Mouse (Mus musculus): ENCODE measurements at regions not wholly inside any gene's neighbourhood (a gene's known extent, or its start where the extent isn't known, plus 50 kb on each side); places are given as distances from the start of the nearest gene placed in this dataset.

DNA sequence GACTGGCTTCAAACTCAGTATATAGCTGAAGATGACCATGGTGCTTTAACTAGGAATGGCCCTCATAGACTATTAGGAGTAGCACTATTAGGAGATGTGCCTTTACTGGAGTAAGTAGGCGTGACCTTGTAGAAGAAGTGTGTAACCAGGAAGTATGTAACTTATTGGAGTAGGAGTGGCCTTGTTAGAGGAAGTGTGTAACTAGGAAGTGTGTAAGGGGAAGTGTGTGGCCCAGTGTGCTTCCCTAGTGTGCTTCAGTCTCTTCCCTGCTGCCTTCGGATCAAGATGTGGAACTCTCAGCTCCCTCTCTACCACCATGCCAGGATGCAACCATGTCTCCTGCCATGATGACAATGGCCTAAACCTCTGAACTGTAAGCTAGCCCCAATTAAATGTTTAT, 151.0 kb upstream of the Zfp462 start:
- H3K27ac ChIP-seq (ENCODE audit: insufficient read depth, low read depth, low read length) = no peak overlapping the region
- no peak overlapping the region for H3K4me3 ChIP-seq (ENCODE audit: insufficient read depth, low read depth, low read length)
- H3K4me1 ChIP-seq (ENCODE audit: control insufficient read depth, insufficient read depth, low read length) = no peaks in the 10 kb centered on the region
- no peak for TF ChIP-seq POLR2A (IDR thresholded peaks at IDR 0.05; ENCODE audit: insufficient read depth, low read depth, low read length)
- no peak for TF ChIP-seq CTCF (IDR thresholded peaks at IDR 0.05; ENCODE audit: insufficient read depth, low read depth, low read length)
- WGBS = 99% methylated on average over 2 of the region's 2 CpGs

DNA sequence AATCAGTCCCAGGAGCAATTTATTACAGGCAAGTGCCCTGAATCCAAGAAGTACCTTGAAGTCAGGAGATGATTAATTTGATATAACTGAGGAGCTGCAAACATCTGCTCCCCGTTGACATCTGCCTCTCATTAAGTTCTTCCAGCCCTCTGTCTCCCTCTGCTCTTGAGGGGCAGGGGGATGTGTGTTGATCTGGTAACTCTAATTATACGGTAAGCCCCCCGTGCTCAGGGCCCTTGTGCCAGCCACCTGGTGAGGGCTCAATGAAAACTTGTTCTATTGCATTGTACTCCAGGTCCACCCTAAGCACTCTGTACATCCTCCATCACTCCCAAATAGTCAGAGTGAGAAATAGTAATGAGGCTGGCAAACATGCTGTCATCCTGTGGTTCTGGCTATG, 149.6 kb upstream of the Zfp462 start:
- Histone ChIP-seq H3K4me3 (ENCODE audit: insufficient read depth, low read depth, low read length) (no peak overlapping the region), H3K4me1 (ENCODE audit: control insufficient read depth, insufficient read depth, low read length) (no peaks in the 10 kb centered on the region), H3K27ac (ENCODE audit: insufficient read depth, low read depth, low read length) (no peak overlapping the region)
- no peak for TF ChIP-seq CTCF (IDR thresholded peaks at IDR 0.05; ENCODE audit: insufficient read depth, low read depth, low read length)
- TF ChIP-seq POLR2A (IDR thresholded peaks at IDR 0.05; ENCODE audit: insufficient read depth, low read depth, low read length) = no peak
- 54% methylated on average over 3 of the region's 3 CpGs for WGBS

DNA sequence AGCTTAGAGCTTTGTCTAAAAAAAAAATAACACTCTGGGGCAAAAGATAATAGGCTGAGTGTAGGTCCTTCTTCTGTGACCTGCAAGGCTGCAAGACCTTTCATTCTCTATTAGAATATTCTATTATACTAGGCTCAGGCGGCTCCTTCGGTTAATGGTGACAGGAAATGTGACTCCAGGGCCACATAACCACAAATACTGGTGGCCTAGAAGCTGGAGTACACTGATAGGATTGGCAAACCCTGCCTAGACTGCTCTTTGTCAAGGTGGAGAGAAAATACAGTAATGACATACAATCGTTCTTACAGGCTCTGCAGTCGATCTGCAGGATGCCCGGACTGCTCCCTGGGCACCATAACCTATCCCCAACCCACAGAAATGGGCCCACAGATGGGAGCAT, 146.3 kb upstream of the Zfp462 start:
- Histone ChIP-seq H3K27ac (ENCODE audit: insufficient read depth, low read depth, low read length) (no peak overlapping the region), H3K4me1 (ENCODE audit: control insufficient read depth, insufficient read depth, low read length) (no peaks in the 10 kb centered on the region), H3K4me3 (ENCODE audit: insufficient read depth, low read depth, low read length) (no peak overlapping the region)
- WGBS = 92% methylated on average over 5 of the region's 5 CpGs
- TF ChIP-seq POLR2A (IDR thresholded peaks at IDR 0.05; ENCODE audit: insufficient read depth, low read depth, low read length) (no peak), CTCF (IDR thresholded peaks at IDR 0.05; ENCODE audit: insufficient read depth, low read depth, low read length) (no peak)

DNA sequence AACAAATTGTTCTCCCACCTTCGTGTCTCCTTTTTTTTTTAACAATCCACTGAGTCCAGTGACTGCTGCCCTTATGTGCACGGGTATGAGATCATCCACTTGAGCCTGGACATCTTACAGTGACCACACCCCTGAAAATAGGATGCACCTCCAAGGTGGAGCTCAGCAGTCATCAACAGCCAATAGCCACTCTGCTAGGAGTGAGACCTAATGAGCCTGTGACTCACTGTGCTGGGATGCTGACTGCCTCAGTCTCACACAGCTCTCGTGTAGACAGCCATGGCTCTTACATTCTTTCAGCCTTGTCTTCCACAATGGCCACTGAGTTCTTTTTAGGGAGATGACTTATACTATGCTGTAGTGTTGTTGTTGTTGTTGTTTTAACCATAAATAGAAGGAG, 133.7 kb upstream of the Zfp462 start:
- H3K4me3 ChIP-seq (ENCODE audit: insufficient read depth, low read depth, low read length) = no peak overlapping the region
- no peaks in the 10 kb centered on the region for H3K4me1 ChIP-seq (ENCODE audit: control insufficient read depth, insufficient read depth, low read length)
- WGBS = 88% methylated on average over 3 of the region's 3 CpGs
- no peak overlapping the region for H3K27ac ChIP-seq (ENCODE audit: insufficient read depth, low read depth, low read length)
- TF ChIP-seq CTCF (IDR thresholded peaks at IDR 0.05; ENCODE audit: insufficient read depth, low read depth, low read length) (no peak), POLR2A (IDR thresholded peaks at IDR 0.05; ENCODE audit: insufficient read depth, low read depth, low read length) (no peak)

DNA sequence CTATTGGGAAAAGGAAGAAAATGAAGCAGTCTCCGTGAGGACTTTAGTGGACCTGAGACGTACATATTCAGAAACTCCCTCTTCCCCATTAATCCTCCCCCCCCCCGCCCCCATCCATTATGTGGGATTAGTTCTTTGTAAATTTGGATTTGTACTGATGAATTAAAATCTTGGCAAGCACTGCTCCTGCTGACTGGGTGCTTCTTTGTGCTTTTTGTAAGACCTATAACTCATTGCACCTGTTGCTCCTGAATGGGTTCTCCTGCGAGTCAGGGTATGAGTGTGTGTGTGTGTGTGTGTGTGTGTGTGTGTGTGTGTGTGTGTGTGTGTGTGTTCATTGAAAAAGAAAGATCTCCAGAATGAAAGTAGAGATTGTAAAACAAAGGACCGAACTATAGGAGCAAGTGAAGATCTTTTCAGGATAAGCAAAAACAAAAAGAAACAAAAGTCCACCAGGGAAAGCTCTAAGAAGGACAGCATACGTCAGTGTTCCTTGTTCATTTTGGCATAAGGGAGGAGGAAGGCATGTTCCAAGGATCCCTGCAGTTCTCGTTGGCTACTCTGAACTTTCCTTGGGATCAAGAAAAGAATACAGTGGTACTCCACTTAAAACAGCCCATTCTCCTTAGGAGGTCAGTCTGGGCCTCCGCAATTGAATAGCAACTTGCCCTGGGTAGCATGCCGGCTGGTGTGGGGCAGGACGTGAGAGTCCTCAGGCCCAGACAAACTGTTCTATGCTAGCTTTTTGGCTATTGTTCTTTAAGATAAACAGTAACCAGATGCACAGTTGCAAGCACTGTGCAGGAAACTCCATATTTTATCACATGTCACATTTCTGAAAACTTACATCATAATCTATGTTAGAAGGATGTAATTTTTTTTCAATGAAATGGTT, 131.9 kb upstream of the Zfp462 start:
- Histone ChIP-seq H3K27ac (ENCODE audit: insufficient read depth, low read depth, low read length) (no peak overlapping the region), H3K4me1 (ENCODE audit: control insufficient read depth, insufficient read depth, low read length) (no peaks in the 10 kb centered on the region), H3K4me3 (ENCODE audit: insufficient read depth, low read depth, low read length) (no peak overlapping the region)
- 33% methylated on average over 10 of the region's 10 CpGs for WGBS
- TF ChIP-seq CTCF (IDR thresholded peaks at IDR 0.05; ENCODE audit: insufficient read depth, low read depth, low read length) = no peak
- no peak for TF ChIP-seq POLR2A (IDR thresholded peaks at IDR 0.05; ENCODE audit: insufficient read depth, low read depth, low read length)

DNA sequence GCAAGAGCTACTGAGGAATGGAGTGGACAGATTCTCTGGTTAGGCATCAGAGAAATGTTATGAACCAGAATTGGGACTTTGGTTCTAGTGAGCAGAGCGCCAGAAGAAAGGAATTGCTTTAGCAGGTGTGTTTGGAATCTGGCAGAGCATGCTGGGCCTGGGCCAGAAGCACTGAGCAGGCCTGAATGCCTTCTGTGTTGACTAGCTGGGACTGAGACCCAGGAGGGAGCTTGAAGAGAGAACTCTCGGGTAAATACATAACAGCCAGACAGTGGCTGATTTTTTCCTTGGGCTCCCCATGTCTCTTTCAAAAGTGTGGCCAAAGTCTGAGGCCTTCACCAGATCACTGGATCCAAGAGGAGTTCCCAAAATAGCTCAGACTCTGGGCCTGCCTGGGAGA, 107.5 kb upstream of the Zfp462 start:
- TF ChIP-seq CTCF (IDR thresholded peaks at IDR 0.05; ENCODE audit: insufficient read depth, low read depth, low read length) (no peak), POLR2A (IDR thresholded peaks at IDR 0.05; ENCODE audit: insufficient read depth, low read depth, low read length) (no peak)
- no peak overlapping the region for H3K27ac ChIP-seq (ENCODE audit: insufficient read depth, low read depth, low read length)
- no peak overlapping the region for H3K4me3 ChIP-seq (ENCODE audit: insufficient read depth, low read depth, low read length)
- H3K4me1 ChIP-seq (ENCODE audit: control insufficient read depth, insufficient read depth, low read length) = 0 out of 2 replicates have a peak, but pooled peaks cover 2% of the 10 kb centered on the region
- 68% methylated on average over 2 of the region's 2 CpGs for whole genome bisulfite sequencing

DNA sequence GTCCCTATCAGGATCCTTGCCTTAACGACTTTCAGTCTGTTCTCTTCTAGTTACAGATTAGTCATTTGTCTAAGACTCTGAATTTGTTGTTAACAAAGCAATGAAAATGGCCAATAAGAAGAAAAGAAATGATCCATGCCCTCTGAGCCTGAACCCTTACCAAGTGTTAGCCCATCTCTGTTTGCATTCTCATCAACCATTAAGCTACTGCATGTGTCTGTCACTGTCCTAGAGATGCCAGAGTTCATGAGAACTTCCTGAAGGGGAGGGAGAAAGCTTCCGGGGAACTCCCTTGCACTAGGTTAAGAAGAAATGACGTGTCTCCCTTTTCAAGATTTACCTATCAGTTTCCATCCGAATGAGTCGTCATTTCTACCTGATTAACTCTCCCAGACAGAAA, 106.7 kb upstream of the Zfp462 start:
- Histone ChIP-seq H3K4me3 (ENCODE audit: insufficient read depth, low read depth, low read length) (no peak overlapping the region), H3K4me1 (ENCODE audit: control insufficient read depth, insufficient read depth, low read length) (0 out of 2 replicates have a peak, but pooled peaks cover 2% of the 10 kb centered on the region), H3K27ac (ENCODE audit: insufficient read depth, low read depth, low read length) (no peak overlapping the region)
- 57% methylated on average over 5 of the region's 5 CpGs for WGBS
- TF ChIP-seq CTCF (IDR thresholded peaks at IDR 0.05; ENCODE audit: insufficient read depth, low read depth, low read length) (no peak), POLR2A (IDR thresholded peaks at IDR 0.05; ENCODE audit: insufficient read depth, low read depth, low read length) (no peak)

DNA sequence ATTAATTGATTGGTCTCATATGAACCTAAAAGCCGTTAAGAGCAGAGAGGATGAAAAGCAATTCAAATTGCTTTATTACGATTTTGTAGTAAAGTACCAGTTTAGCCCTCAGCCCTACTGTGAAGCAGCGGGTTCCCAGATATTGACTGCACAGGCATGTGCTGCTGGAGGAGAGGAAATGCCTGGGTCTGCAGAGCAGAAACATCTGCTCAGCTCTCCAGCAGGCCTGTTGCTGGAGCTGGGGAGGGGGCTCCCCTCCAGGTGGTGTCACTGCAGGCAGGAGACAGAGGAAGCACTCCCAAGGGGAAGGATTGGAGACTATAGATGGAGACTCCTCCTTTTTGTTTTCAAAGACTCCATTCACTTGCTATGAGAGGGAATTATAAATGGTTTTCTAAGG, 106.1 kb upstream of the Zfp462 start:
- TF ChIP-seq CTCF (IDR thresholded peaks at IDR 0.05; ENCODE audit: insufficient read depth, low read depth, low read length) = no peak
- TF ChIP-seq POLR2A (IDR thresholded peaks at IDR 0.05; ENCODE audit: insufficient read depth, low read depth, low read length) = no peak
- 37% methylated on average over 3 of the region's 3 CpGs for WGBS

DNA sequence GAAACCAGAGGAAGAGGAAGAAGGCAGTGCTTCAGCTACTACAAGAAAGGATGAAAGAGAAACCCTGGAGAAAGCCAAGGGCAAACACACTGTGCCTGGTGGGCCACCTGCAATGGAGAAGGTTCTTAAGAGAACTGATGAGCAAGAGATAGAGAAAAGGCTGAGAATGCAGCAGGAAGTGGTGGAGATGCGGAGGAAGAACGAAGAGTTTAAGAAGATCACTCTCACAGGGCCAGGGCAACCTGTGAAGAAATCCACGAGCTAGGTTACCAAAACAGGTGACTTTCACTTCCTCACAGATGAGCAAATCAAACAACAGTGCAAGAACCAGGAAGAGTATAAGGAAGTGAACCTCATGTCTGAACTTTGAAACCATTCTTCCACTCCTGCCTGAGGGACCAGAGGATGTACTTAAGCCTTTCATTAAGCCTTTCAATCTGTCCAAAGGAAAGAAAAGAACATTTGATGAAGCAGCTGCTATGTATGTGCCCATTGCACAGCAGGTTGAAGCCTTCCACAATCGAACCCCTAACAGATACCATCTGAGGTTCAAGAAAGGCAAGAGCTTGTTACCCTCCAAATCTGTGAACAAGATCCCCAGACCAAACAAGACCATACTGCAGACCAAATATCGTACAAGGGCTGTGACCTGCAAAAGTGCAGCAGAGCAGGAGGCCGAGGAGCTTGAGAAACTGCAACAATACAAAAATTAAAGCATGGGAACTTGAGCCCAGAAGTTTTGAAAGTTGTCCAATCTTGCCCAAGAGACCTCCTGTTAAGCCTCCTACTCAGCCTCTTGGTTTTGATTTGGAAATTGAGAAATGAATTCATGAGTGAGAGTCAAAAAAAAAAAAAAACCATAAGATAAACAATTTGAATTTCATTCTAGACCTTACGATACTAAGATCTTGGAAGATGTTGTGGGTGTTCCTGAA, 91.6 kb upstream of the Zfp462 start:
- Histone ChIP-seq H3K27ac (ENCODE audit: insufficient read depth, low read depth, low read length) (no peak overlapping the region), H3K4me3 (ENCODE audit: insufficient read depth, low read depth, low read length) (no peak overlapping the region), H3K4me1 (ENCODE audit: control insufficient read depth, insufficient read depth, low read length) (no peaks in the 10 kb centered on the region)
- TF ChIP-seq CTCF (IDR thresholded peaks at IDR 0.05; ENCODE audit: insufficient read depth, low read depth, low read length) (no peak), POLR2A (IDR thresholded peaks at IDR 0.05; ENCODE audit: insufficient read depth, low read depth, low read length) (no peak)
- 88% methylated on average over 7 of the region's 7 CpGs for WGBS

More for the DNA sequence above, 106.1 kb upstream of the Zfp462 start:
- Histone ChIP-seq H3K27ac (ENCODE audit: insufficient read depth, low read depth, low read length) (no peak overlapping the region), H3K4me3 (ENCODE audit: insufficient read depth, low read depth, low read length) (no peak overlapping the region), H3K4me1 (ENCODE audit: control insufficient read depth, insufficient read depth, low read length) (0 out of 2 replicates have a peak, but pooled peaks cover 2% of the 10 kb centered on the region)
